Mouse (Mus musculus) hindbrain, embryonic 14.5 days (tissue): ENCODE measurements around the gene Atrnl1. TPM values are rescaled to one million over a fixed set of nuclear protein-coding genes. Genes with fewer than 3 reads are reported as not detected.

ENCODE experiments used
- ATAC-seq: fragments of 200-750 bp; cut with Nextera tagmentation; 2 replicates; pipeline ENCODE4 v1.8.0; 2017; ENCODE audit warnings: moderate number of reproducible peaks, mild to moderate bottlenecking, moderate TSS enrichment, moderate library complexity; ENCODE audit not compliant: low FRiP score
- DNase-seq: peaks from one replicate; pipeline ENCODE4 v3.0.0-alpha.2; 2015; ENCODE audit warnings: low spot score
- H3K27ac ChIP-seq: fragments of 300-500 bp; sonication (generic); 2 replicates; pipeline ENCODE4 v1.5.1; 2014; ENCODE audit warnings: mild to moderate bottlenecking, moderate library complexity
- H3K27me3 ChIP-seq: fragments of 300-500 bp; sonication (generic); 2 replicates; pipeline ENCODE4 v1.6.1; 2014; ENCODE audit warnings: mild to moderate bottlenecking, low read length, mixed read lengths; ENCODE audit not compliant: control insufficient read depth, insufficient read depth
- H3K36me3 ChIP-seq: fragments of 300-500 bp; sonication (generic); replicated peaks from 2 replicates; pipeline ENCODE4 v1.6.1; 2014; ENCODE audit not compliant: control insufficient read depth, insufficient read depth
- H3K4me1 ChIP-seq: fragments of 300-500 bp; sonication (generic); replicated peaks from 2 replicates; pipeline ENCODE4 v1.6.1; 2014; ENCODE audit warnings: antibody characterized with exemption, low read length, mixed read lengths; ENCODE audit not compliant: control insufficient read depth, insufficient read depth
- H3K4me2 ChIP-seq: fragments of 300-500 bp; sonication (generic); replicated peaks from 2 replicates; pipeline ENCODE4 v1.6.1; 2014; ENCODE audit warnings: mild to moderate bottlenecking, moderate library complexity
- H3K4me3 ChIP-seq: fragments of 300-500 bp; sonication (generic); replicated peaks from 2 replicates; pipeline ENCODE4 v1.5.1; 2014; ENCODE audit warnings: mild to moderate bottlenecking, low read length
- H3K9ac ChIP-seq: fragments of 300-500 bp; sonication (generic); 2 replicates; pipeline ENCODE4 v1.6.1; 2014
- H3K9me3 ChIP-seq: fragments of 300-500 bp; sonication (generic); 2 replicates; pipeline ENCODE4 v1.6.1; 2016; ENCODE audit warnings: low read length; ENCODE audit not compliant: control insufficient read depth
- WGBS: fragments of 180-500 bp; shearing (Covaris S2); extraction: QIAGEN DNeasy Blood & Tissue Kit; methylation state at CpG from one replicate; pipeline ENCODE4 v1.1.7; 2014; 5-methylcytosine and 5-hydroxymethylcytosine counted together
- polyA plus RNA-seq: library from polyadenylated mRNA; unstranded; fragments of >200 nt; fragmentation: Nextera tagmentation; extraction: Ambion mirVana; gene quantifications from 2 replicates; pipeline ENCODE4 v1.2.1, GENCODE M21; 2014

Atrnl1 gene
- polyA plus RNA-seq, 1 experiment from 2014 or later = 8.6 TPM

DNA sequence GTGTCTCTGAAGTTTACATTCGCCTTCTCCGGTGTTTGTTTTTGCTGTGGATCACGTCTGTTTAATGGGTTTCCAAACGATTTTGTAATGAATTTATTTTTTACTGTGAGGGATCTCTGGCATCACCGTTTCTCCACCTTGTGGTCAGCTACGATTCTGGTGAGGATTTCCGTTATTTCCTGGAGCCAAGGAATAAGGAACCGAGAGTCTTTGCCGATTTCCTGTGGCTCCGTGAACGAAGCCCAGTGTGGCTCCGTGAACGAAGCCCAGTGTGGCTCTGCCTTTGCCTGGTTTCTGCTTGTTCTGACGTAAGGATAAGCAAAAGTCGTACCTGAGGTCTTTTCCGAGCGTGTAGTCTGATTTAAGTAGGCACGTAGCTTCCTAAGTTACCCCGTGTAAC lies 11.0 kb downstream of the Atrnl1 start:
- 93% methylated on average over 19 of the region's 19 CpGs for WGBS
- no peak for ATAC-seq
- H3K4me2 ChIP-seq = no peak overlapping the region
- no peaks in the 10 kb centered on the region for H3K4me1 ChIP-seq
- H3K9ac ChIP-seq = no peak overlapping the region
- no peak overlapping the region for H3K4me3 ChIP-seq
- no peak for DNase-seq
- no peaks in the 10 kb centered on the region for H3K36me3 ChIP-seq
- no peaks in the 10 kb centered on the region for H3K27me3 ChIP-seq
- H3K9me3 ChIP-seq = no peaks in the 10 kb centered on the region
- no peak overlapping the region for H3K27ac ChIP-seq

DNA sequence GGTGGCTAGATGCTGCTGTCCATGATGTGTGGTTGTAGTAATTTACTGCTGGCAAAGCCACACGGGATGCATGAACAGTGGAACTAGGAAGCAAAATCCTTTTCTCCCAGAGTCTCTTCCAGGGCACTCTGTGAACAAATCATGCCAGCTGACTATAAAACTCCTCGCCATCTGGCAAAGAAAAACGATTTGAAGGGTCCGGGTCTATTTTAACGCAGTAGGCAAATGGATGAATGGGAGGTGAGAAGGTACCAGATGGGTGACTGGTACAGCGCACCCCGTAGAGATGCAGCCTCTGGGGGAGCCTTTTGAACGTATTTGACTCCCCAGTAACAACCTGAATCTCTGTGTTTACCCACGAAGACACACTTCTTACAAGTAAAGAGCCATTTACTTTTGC lies 14.9 kb downstream of the Atrnl1 start:
- H3K27me3 ChIP-seq = no peaks in the 10 kb centered on the region
- no peak overlapping the region for H3K27ac ChIP-seq
- H3K36me3 ChIP-seq = no peaks in the 10 kb centered on the region
- no peak overlapping the region for H3K4me3 ChIP-seq
- no peak overlapping the region for H3K9ac ChIP-seq
- WGBS = 79% methylated on average over 9 of the region's 9 CpGs
- H3K4me2 ChIP-seq = no peak overlapping the region
- DNase-seq (no peak), ATAC-seq (no peak)
- H3K9me3 ChIP-seq = no peaks in the 10 kb centered on the region
- H3K4me1 ChIP-seq = no peaks in the 10 kb centered on the region

DNA sequence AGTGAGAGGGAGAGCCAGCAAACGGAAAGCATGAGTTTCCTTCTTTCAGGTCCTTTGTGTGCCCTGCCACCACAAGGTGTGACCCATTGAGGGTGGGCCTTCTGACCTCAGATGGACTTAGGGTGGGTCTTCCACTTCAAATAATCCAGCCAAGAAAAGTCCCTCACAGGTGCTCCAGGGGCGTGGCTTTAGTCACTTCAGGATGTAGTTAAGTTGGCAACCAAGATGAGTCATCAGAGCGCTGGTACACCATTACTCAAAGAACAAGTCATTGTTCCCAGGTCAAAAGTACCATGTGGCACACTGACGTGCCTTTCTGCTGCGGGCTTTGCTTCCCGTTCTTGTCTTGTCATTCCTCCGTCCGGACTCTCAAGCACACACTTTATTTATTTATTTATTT lies 16.4 kb downstream of the Atrnl1 start:
- H3K4me3 ChIP-seq = no peak overlapping the region
- 95% methylated on average over 8 of the region's 8 CpGs for WGBS
- H3K36me3 ChIP-seq = no peaks in the 10 kb centered on the region
- no peak for ATAC-seq
- H3K9ac ChIP-seq = no peak overlapping the region
- no peaks in the 10 kb centered on the region for H3K4me1 ChIP-seq
- H3K27ac ChIP-seq = no peak overlapping the region
- H3K4me2 ChIP-seq = no peak overlapping the region
- DNase-seq = no peak
- no peaks in the 10 kb centered on the region for H3K9me3 ChIP-seq
- no peaks in the 10 kb centered on the region for H3K27me3 ChIP-seq

DNA sequence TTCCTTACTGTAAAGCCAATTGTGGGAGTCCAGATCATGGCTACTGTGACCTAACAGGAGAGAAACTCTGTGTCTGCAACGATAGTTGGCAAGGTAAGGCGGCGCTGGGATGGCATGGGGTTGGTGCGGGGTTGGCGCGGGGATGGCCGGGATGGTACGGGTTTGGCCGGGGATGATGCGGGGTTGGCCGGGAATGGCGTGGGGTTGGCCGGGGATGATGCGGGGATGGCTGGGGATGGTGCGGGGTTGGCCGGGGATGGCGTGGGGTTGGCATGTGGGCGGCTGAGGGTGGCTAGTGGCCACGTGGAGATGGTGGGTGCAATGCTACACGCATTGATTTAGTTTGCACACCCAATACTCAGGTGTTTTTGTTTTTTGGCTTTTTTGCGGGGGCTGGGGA lies 31.7 kb downstream of the Atrnl1 start:
- Histone ChIP-seq H3K9me3 (no peaks in the 10 kb centered on the region), H3K36me3 (no peaks in the 10 kb centered on the region), H3K27me3 (no peaks in the 10 kb centered on the region), H3K4me1 (no peaks in the 10 kb centered on the region), H3K4me3 (no peak overlapping the region), H3K27ac (no peak overlapping the region), H3K9ac (no peak overlapping the region), H3K4me2 (no peak overlapping the region)
- DNase-seq = no peak
- no peak for ATAC-seq
- 96% methylated on average over 21 of the region's 21 CpGs for WGBS

DNA sequence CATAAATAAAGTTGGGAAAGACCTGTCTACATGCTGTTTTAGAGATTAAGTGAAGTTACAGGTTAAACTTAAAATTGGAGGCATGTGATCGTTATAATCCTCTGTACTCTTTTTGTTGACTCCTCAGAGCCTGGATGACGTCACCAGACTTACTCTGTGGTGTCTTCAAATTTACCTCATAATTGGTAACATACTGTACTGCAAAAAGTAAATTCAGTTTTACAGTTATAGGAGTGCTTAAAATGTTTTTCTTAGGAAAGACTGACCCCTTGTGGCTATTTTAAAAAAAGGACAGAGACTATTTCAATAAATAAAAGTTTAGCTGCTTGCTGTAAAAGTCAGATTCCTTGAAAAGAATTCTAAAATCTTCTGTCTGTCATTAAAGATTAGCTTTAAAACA lies 32.1 kb downstream of the Atrnl1 start:
- H3K27me3 ChIP-seq = no peaks in the 10 kb centered on the region
- H3K27ac ChIP-seq = no peak overlapping the region
- 74% methylated on average over 2 of the region's 2 CpGs for WGBS
- H3K9ac ChIP-seq = no peak overlapping the region
- H3K4me1 ChIP-seq = no peaks in the 10 kb centered on the region
- no peak overlapping the region for H3K4me3 ChIP-seq
- DNase-seq (peak; percentile 82), ATAC-seq (no peak)
- H3K36me3 ChIP-seq = no peaks in the 10 kb centered on the region
- no peaks in the 10 kb centered on the region for H3K9me3 ChIP-seq
- no peak overlapping the region for H3K4me2 ChIP-seq

DNA sequence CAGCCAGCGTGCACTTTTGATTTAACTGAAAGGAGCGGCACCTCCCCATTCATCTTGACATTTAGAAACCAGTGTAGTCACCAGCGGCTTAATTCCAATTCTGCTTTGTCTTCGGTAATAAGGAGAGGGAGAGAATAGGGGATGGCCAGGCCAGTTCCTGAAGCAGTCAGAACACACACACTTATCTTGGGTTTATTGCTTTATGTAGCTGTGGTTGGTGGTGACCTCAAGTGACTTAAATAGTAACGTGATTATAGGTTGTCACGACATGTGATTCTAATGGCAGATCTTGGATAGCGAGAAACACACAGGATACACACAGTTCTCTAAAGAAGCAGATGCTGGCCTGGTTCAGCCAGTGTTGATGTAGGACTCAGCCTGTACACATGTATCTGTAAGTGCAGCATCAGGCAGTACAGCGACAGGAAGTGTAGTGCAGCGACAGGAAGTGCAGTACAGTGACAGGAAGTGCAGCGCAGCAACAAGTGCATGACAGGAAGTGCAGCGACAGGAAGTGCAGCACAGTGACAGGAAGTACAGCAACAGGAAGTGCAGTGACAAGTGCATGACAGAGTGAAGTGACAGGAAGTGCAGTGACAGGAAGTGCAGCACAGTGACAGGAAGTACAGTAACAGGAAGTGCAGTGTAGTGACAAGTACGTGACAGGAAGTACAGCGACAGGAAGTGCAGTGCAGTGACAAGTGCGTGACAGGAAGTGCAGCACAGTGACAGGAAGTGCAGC lies 37.5 kb downstream of the Atrnl1 start:
- Histone ChIP-seq H3K27ac (no peak overlapping the region), H3K4me1 (no peaks in the 10 kb centered on the region), H3K4me2 (no peak overlapping the region), H3K9me3 (no peaks in the 10 kb centered on the region), H3K36me3 (no peaks in the 10 kb centered on the region; the same call in 1 of the 2 replicates), H3K9ac (no peak overlapping the region), H3K27me3 (no peaks in the 10 kb centered on the region), H3K4me3 (no peak overlapping the region)
- no peak for DNase-seq
- no peak for ATAC-seq
- 90% methylated on average over 14 of the region's 14 CpGs for WGBS

DNA sequence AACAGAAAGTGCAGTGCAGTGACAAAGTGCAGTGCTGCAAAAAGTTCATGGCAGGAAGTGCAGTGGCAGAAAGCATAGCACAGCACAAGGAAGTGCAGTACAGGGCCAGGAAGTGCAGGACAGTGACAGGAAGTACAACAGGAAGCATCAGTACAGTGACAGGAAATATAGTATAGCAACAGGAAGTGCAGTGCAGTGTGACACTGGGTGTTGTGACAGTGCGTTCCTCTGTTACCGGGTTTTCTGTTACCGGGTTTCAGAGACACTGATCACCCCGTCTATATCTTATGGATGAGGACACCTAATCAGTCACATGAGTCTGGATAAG lies 38.1 kb downstream of the Atrnl1 start:
- ATAC-seq = no peak

DNA sequence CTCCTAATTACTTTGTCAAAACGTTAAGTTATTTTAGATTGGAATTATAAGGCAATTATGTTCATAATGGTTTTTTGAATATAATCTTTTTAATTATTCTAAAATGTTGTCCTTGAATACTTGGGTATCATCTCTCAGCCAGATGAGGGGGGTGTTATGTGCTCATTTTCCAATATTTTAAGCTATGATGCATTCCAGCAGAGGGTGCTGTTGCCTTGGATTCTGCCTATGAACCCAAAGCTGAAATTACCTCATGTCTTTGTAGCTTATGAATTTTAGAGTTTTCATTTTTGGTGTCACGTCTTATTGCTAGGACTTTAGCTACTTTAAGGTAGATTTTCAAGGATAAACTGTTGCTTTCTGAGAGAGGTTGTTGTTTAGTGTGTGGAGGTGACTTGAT lies 44.2 kb downstream of the Atrnl1 start:
- WGBS = 70% methylated on average over 2 of the region's 2 CpGs
- DNase-seq (peak; percentile 86), ATAC-seq (no peak)
- Histone ChIP-seq H3K36me3 (peaks cover 12% of the 10 kb centered on the region; the same call in 1 of the 2 replicates), H3K27me3 (no peaks in the 10 kb centered on the region), H3K9me3 (no peaks in the 10 kb centered on the region), H3K27ac (no peak overlapping the region), H3K4me1 (no peaks in the 10 kb centered on the region), H3K4me2 (no peak overlapping the region), H3K4me3 (no peak overlapping the region), H3K9ac (no peak overlapping the region)

More for the DNA sequence above, 38.1 kb downstream of the Atrnl1 start:
- H3K36me3 ChIP-seq = peaks cover 2% of the 10 kb centered on the region; the same call in 1 of the 2 replicates
- no peak overlapping the region for H3K27ac ChIP-seq
- no peak overlapping the region for H3K4me3 ChIP-seq
- no peak overlapping the region for H3K4me2 ChIP-seq
- DNase-seq = no peak
- no peak overlapping the region for H3K9ac ChIP-seq
- no peaks in the 10 kb centered on the region for H3K9me3 ChIP-seq
- H3K27me3 ChIP-seq = no peaks in the 10 kb centered on the region
- 100% methylated on average over 4 of the region's 4 CpGs for WGBS
- no peaks in the 10 kb centered on the region for H3K4me1 ChIP-seq

DNA sequence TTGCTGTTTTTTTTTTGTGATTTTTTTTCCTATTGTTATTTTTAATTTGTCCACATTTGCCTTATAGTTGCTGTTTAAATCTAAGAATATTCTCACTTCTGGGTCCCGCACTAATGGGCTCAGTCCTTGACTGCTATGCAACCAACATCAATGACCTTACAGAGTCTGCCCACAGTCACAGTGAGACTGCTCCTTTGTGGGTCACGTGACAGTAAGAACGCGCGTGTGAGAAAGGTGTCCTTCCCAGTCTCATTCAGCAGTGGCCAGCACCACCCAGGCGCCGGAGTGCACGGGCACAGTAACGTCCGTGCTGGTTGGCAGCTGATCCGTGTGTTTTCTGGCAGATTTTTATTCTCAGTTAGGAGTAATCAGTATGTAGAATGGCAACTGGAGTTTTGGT lies 44.7 kb downstream of the Atrnl1 start:
- DNase-seq (no peak), ATAC-seq (no peak)
- Histone ChIP-seq H3K27me3 (no peaks in the 10 kb centered on the region), H3K4me2 (no peak overlapping the region), H3K4me1 (no peaks in the 10 kb centered on the region), H3K36me3 (peaks cover 12% of the 10 kb centered on the region; the same call in 1 of the 2 replicates), H3K27ac (no peak overlapping the region), H3K4me3 (no peak overlapping the region), H3K9ac (no peak overlapping the region), H3K9me3 (no peaks in the 10 kb centered on the region)
- WGBS = 96% methylated on average over 11 of the region's 11 CpGs
